Mouse (Mus musculus) heart, embryonic 13.5 days (tissue): ENCODE data around the gene Apba1. TPM values are rescaled to one million over a fixed set of nuclear protein-coding genes. Genes with fewer than 3 reads are reported as not detected.

Experiments used
- ATAC-seq: fragments of 200-750 bp; cut with Nextera tagmentation; 2 replicates; pipeline ENCODE4 v1.8.0; 2017; ENCODE audit warnings: moderate TSS enrichment; ENCODE audit not compliant: insufficient number of reproducible peaks, low FRiP score, low TSS enrichment; ENCODE audit errors: extremely low read depth
- H3K27ac ChIP-seq: fragments of 300-500 bp; sonication (generic); replicated peaks from 2 replicates; pipeline ENCODE4 v1.5.1; 2015; ENCODE audit warnings: moderate library complexity, mild to moderate bottlenecking, inconsistent platforms
- H3K27me3 ChIP-seq: fragments of 300-500 bp; sonication (generic); replicated peaks from 2 replicates; pipeline ENCODE4 v1.6.1; 2015; ENCODE audit warnings: mild to moderate bottlenecking, inconsistent platforms
- H3K36me3 ChIP-seq: fragments of 300-500 bp; sonication (generic); 2 replicates; pipeline ENCODE4 v1.6.1; 2015; ENCODE audit warnings: mild to moderate bottlenecking, inconsistent platforms
- H3K4me1 ChIP-seq: fragments of 300-500 bp; sonication (generic); 2 replicates; pipeline ENCODE4 v1.6.1; 2015; ENCODE audit warnings: inconsistent platforms
- H3K4me2 ChIP-seq: fragments of 300-500 bp; sonication (generic); 2 replicates; pipeline ENCODE4 v1.6.1; 2015; ENCODE audit warnings: inconsistent platforms, mild to moderate bottlenecking, moderate library complexity
- H3K4me3 ChIP-seq: fragments of 300-500 bp; sonication (generic); 2 replicates; pipeline ENCODE4 v1.5.1; 2015; ENCODE audit warnings: moderate library complexity, mild to moderate bottlenecking, inconsistent platforms
- H3K9ac ChIP-seq: fragments of 300-500 bp; sonication (generic); 2 replicates; pipeline ENCODE4 v1.6.1; 2015; ENCODE audit warnings: inconsistent platforms, mild to moderate bottlenecking, moderate library complexity
- H3K9me3 ChIP-seq: fragments of 300-500 bp; sonication (generic); 2 replicates; pipeline ENCODE4 v1.6.1; 2016; ENCODE audit warnings: inconsistent platforms
- WGBS: fragments of 180-500 bp; shearing (Covaris S2); methylation state at CpG from one replicate; pipeline ENCODE4 v1.1.7; 2015; ENCODE audit warnings: mixed read lengths; 5-methylcytosine and 5-hydroxymethylcytosine counted together
- polyA plus RNA-seq: library from polyadenylated mRNA; unstranded; fragments of >200 nt; fragmentation: Nextera tagmentation; extraction: Ambion mirVana; gene quantifications from 2 replicates; pipeline ENCODE4 v1.2.1, GENCODE M21; 2015

The Apba1 gene
- polyA plus RNA-seq, 1 experiment from 2014 or later: 0.33 TPM

DNA sequence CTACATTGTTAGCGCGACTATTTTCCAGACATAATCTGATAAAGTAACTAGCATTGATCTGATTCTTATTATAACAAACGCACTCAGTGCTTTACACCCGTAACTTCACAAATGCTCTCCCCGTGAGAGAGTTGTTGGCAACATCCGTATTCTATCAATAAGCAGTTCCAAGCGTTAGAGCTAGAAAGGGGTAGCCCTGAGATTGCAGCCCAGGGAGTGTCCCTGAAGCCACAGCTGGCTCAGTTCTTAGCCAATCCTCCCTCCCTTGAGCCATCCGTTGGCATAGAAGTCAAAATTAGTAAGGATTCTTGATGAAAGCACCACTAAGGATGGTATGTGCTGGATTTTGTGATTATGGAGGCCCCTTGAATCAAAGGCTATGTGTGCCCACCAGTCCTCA is 48.7 kb downstream of the Apba1 start:
- Histone ChIP-seq H3K27ac (no peak overlapping the region; the same call in 1 of the 2 replicates), H3K9ac (no peak overlapping the region), H3K4me1 (peaks cover 19% of the 10 kb centered on the region), H3K4me3 (no peak overlapping the region), H3K9me3 (no peaks in the 10 kb centered on the region), H3K36me3 (no peaks in the 10 kb centered on the region), H3K4me2 (no peak overlapping the region), H3K27me3 (no peaks in the 10 kb centered on the region)
- WGBS: 46% methylated on average over 8 of the region's 8 CpGs
- ATAC-seq: no peak

DNA sequence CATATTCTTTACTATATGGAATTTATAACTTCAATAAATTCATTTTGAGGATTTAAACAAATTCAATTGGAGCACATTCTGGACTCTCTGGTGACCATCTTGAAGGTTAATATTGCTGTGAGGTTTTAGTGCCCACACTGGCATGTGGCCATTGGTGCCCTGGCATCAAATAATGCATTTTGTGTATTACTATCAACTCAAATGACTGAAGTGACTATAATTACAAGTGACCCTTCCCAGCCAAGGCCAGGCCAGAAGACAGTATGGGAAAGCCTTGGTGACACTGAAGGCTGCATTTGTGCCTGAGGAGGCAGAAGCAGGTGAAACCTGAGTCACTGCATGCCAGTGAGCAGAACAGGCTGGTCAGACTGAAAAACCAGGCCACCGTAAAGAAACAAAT is 50.5 kb downstream of the Apba1 start:
- Histone ChIP-seq H3K27ac (no peak overlapping the region), H3K4me2 (no peak overlapping the region), H3K4me3 (no peak overlapping the region), H3K27me3 (no peaks in the 10 kb centered on the region), H3K36me3 (no peaks in the 10 kb centered on the region), H3K9ac (no peak overlapping the region), H3K9me3 (no peaks in the 10 kb centered on the region), H3K4me1 (peaks cover 22% of the 10 kb centered on the region)
- 94% methylated on average over 1 of the region's 1 CpGs for WGBS
- ATAC-seq: no peak

DNA sequence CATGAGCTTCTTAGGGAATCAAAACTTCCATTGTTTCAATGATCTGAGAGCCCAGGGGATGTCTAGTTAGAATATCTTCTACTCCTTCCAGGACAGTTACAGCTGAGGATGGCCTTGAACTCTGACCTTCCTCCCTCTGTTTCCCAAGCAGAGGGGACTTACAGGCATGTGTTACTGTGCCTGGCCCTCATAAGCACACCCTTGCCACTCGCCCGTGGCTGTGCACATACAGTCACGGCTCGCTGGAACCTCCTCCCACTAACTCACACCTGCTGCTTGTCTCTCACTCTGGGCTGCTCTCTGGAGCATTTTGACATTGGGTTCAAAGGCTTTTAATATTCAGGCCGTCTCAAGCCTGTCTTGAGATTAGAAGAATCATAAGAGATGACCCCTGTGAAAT is 51.8 kb downstream of the Apba1 start:
- Histone ChIP-seq H3K27ac (no peak overlapping the region), H3K4me1 (peaks cover 22% of the 10 kb centered on the region), H3K9me3 (no peaks in the 10 kb centered on the region), H3K4me2 (no peak overlapping the region), H3K4me3 (no peak overlapping the region), H3K36me3 (no peaks in the 10 kb centered on the region), H3K9ac (no peak overlapping the region), H3K27me3 (no peaks in the 10 kb centered on the region)
- WGBS: 75% methylated on average over 5 of the region's 5 CpGs
- no peak for ATAC-seq

DNA sequence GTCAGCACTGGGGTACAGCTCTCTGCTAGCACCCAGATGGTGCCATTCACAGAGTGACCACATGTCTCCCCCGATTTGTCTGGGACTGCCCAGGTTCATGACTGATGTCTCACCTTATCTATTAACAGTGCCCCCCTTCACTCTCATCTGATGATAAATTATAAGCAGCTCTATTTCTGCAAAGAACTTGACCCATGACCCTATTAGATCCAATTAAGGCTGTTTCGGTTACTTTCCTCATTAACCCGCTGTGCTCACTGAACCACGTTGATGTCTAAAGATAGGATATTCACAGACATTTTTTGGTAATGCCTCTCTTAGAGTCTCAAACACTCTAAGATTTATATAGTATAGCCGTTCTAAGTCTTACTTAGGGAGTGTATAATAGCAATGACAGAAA is 52.3 kb downstream of the Apba1 start:
- H3K36me3 ChIP-seq: no peaks in the 10 kb centered on the region
- no peak overlapping the region for H3K27ac ChIP-seq
- no peak for ATAC-seq
- peaks cover 22% of the 10 kb centered on the region for H3K4me1 ChIP-seq
- H3K4me3 ChIP-seq: no peak overlapping the region
- H3K9me3 ChIP-seq: no peaks in the 10 kb centered on the region
- H3K4me2 ChIP-seq: no peak overlapping the region
- no peak overlapping the region for H3K9ac ChIP-seq
- no peaks in the 10 kb centered on the region for H3K27me3 ChIP-seq
- 83% methylated on average over 5 of the region's 5 CpGs for WGBS

DNA sequence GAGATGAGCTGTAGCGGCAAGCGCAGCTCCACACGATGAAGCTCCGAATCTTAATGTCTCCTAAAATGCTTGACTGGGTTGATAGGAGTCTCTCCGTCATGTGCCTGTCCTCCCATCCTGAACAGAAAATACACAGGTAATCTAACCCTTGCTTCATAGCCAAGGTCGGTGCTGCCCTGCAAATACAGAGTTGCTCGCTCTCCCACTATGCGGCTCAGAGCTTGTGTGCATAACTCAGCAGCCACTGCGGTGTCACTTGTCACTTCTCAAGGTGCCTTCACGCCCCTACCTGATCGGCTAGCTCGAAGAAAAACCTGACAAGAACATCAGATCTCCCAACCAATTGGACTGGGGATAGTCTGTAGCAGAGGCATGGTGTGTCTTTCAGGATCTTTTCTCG is 58.1 kb downstream of the Apba1 start:
- Histone ChIP-seq H3K9me3 (no peaks in the 10 kb centered on the region), H3K27ac (no peak overlapping the region), H3K9ac (no peak overlapping the region), H3K4me1 (peaks cover 3% of the 10 kb centered on the region; the same call in 1 of the 2 replicates), H3K4me2 (no peak overlapping the region), H3K36me3 (no peaks in the 10 kb centered on the region), H3K4me3 (no peak overlapping the region), H3K27me3 (no peaks in the 10 kb centered on the region)
- no peak for ATAC-seq
- WGBS: 78% methylated on average over 13 of the region's 13 CpGs

DNA sequence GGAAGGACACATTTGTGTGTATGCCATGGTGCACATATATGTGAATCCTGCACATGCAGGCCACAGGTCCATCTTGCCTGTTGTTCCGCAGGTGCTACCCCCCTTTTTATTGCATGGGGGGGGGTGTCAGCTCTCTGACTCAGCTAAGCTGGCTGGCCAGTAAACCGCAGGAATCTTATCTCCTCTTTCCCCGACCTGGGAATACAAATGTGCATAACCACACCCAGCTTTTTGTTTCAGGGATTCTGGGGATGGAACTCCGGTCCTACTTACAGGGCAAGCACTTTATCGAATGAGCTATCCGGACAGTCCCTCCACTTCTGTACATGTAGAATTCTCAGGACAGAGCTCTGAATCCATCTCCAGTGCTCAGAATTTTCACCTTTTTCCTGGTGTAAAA is 58.5 kb downstream of the Apba1 start:
- 61% methylated on average over 6 of the region's 6 CpGs for WGBS
- Histone ChIP-seq H3K4me3 (no peak overlapping the region), H3K4me2 (no peak overlapping the region), H3K9me3 (no peaks in the 10 kb centered on the region), H3K9ac (no peak overlapping the region), H3K27ac (no peak overlapping the region), H3K27me3 (no peaks in the 10 kb centered on the region), H3K36me3 (no peaks in the 10 kb centered on the region), H3K4me1 (peaks cover 3% of the 10 kb centered on the region; the same call in 1 of the 2 replicates)
- no peak for ATAC-seq

DNA sequence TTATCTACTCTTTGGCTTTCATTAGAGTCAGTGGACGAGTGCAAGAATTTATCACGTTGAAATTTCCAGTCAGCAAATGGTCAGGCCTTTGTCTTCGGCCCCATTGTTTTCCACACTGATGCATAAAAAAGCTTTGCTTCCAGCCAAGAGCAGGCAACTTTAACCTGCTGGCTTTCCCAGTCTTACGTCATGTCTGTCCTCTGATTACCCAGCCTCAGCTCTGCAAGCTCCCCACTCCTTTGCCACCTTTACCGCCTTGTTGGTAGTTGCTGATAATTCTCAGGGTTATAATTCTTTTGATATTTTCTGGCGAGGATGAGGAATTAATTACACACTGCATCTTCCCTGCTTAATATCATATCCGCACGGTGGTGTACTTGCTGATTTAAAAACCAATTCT is 61.2 kb downstream of the Apba1 start:
- no peaks in the 10 kb centered on the region for H3K27me3 ChIP-seq
- ATAC-seq: no peak
- H3K27ac ChIP-seq: no peak overlapping the region
- H3K36me3 ChIP-seq: no peaks in the 10 kb centered on the region
- 57% methylated on average over 8 of the region's 8 CpGs for WGBS
- H3K4me1 ChIP-seq: no peaks in the 10 kb centered on the region
- H3K4me3 ChIP-seq: no peak overlapping the region
- H3K4me2 ChIP-seq: no peak overlapping the region
- H3K9me3 ChIP-seq: no peaks in the 10 kb centered on the region
- H3K9ac ChIP-seq: no peak overlapping the region

DNA sequence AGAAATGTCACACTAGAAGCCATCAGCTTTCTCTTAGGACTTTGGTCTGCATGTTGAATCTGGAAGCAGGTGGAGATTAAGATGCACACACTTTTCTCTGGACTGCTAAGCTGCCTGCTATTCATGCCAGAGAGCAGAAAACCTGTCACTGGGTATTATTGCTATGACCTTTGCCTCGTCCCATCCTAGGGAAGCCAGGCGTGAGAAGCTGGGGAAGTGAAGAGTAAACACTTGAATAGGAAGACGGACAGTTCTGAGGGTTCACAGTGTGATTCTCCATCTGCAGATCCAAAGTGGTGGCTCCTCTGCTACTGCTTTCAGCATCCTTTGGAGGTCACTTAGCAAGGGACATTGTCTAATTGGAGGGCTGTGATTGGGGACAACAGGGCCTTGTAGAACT is 63.8 kb downstream of the Apba1 start:
- Histone ChIP-seq H3K4me3 (no peak overlapping the region), H3K27me3 (no peaks in the 10 kb centered on the region), H3K27ac (no peak overlapping the region), H3K36me3 (no peaks in the 10 kb centered on the region), H3K9me3 (no peaks in the 10 kb centered on the region), H3K4me2 (no peak overlapping the region), H3K4me1 (no peaks in the 10 kb centered on the region), H3K9ac (no peak overlapping the region)
- no peak for ATAC-seq
- 57% methylated on average over 3 of the region's 3 CpGs for WGBS

DNA sequence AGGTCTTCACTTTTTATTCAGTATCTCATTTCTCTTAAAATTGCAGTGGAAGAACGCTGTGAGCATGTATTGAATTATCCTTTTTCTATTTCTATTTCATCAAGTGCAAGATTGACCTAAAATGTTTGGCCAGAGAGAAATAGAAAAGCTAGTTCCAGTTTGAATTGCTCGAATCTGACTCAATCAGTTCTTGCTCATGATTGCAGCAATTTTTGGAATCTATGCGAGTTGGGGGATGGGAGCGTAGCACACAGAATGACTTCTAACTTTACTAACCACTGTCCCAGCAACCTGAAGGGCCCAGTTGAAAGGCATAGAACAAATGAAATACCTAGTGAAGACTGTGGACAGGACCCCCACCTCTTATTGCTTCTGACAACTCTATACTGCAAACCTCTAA is 64.8 kb downstream of the Apba1 start:
- no peak for ATAC-seq
- H3K27ac ChIP-seq: no peak overlapping the region
- 81% methylated on average over 4 of the region's 4 CpGs for WGBS
- no peak overlapping the region for H3K9ac ChIP-seq
- H3K36me3 ChIP-seq: no peaks in the 10 kb centered on the region
- H3K4me2 ChIP-seq: no peak overlapping the region
- H3K4me1 ChIP-seq: no peaks in the 10 kb centered on the region
- no peaks in the 10 kb centered on the region for H3K9me3 ChIP-seq
- H3K27me3 ChIP-seq: no peaks in the 10 kb centered on the region
- H3K4me3 ChIP-seq: no peak overlapping the region

DNA sequence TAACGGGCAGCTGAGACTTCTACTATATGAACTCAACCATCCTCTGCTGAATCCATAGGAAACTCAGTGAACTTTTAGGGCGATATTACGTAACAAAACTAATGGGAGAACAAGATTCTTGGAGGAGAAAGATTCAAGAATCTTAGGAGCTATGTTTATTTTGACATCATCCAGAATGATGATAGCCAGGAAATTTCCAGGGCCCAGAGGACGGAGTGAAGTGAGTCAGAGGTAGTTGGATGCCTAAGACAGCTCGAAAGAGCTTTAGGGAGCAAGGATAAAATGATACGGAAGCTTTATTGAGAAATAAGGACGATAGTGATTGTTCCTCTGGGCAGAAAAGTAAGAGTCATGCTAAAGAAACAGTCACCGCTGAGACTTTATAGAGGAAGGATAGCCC is 67.6 kb downstream of the Apba1 start:
- 76% methylated on average over 8 of the region's 8 CpGs for WGBS
- no peaks in the 10 kb centered on the region for H3K27me3 ChIP-seq
- no peaks in the 10 kb centered on the region for H3K9me3 ChIP-seq
- no peaks in the 10 kb centered on the region for H3K36me3 ChIP-seq
- no peak overlapping the region for H3K4me3 ChIP-seq
- no peak for ATAC-seq
- H3K4me1 ChIP-seq: peaks cover 4% of the 10 kb centered on the region; the same call in 1 of the 2 replicates
- H3K4me2 ChIP-seq: no peak overlapping the region
- no peak overlapping the region for H3K27ac ChIP-seq
- no peak overlapping the region for H3K9ac ChIP-seq

DNA sequence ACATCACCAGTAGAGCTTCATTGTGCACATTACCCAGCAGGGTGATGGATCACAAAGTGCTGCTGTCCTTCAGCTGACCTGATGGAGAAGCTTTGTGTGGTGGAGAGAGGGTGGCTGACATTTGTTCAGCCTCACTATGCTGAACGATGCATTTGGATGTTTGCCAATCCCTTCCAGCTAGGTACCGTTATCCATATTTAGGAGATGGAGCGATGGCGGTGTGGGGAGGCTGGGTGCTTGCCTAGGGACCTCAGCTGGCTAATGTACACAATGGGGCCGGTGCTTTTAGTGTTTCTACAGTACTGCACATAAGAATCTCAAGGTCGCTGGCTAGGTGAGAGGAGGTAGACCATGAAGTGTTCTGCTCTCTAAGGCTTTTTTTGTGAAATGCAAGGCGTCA is 72.1 kb downstream of the Apba1 start:
- peaks cover 17% of the 10 kb centered on the region for H3K4me1 ChIP-seq
- WGBS: 51% methylated on average over 7 of the region's 7 CpGs
- no peak for ATAC-seq
- no peaks in the 10 kb centered on the region for H3K27me3 ChIP-seq
- no peak overlapping the region for H3K4me3 ChIP-seq
- no peak overlapping the region for H3K4me2 ChIP-seq
- no peak overlapping the region for H3K27ac ChIP-seq
- H3K9me3 ChIP-seq: no peaks in the 10 kb centered on the region
- no peaks in the 10 kb centered on the region for H3K36me3 ChIP-seq
- no peak overlapping the region for H3K9ac ChIP-seq

DNA sequence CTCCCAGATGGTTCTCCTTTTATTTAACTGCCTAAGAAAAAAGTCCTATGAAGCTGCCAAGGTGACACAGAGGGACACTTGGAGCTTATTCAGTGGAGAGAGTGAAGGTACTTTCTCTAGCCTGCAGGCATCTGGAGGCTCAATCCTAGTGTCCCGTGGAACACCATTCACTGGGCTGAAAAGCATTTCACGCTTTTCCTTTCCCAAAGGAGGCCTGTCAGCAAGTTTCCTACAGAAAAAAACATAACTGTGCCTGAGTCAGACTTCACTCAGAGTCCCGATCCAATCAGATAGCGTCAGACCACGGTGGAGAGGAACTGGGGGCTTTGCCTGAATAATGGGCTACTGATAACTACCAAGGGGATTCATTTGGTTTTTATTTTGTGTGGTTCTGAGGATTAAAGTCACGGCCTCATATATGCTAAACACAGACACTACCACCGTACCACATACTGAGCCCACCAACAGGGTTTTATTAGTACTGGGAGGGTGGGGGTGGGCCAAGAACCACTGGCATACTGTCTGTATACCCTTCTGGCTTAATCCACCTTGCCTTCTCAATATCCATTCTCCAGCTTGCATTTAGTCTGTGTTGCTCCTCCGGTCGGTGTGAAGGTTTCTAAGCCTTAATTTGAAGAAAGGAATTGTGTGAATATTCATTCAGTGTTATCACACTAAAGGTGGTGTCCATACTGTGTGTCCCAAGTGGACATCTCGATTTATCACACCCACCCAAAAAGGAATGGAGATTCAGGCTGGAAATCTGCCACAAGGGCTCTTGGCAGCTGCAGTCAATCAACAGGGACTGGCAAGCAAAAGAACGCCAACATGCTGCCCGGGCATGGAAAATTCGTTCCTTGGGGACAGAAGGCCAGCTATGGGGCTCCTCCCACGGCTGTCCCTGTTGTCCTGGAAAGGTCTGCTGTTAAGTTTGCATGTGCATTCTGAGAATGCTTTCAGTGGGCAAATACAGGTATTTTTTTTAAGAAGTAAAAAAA is 75.3 kb downstream of the Apba1 start:
- no peaks in the 10 kb centered on the region for H3K36me3 ChIP-seq
- H3K4me2 ChIP-seq: no peak overlapping the region
- H3K27ac ChIP-seq: no peak overlapping the region
- no peaks in the 10 kb centered on the region for H3K9me3 ChIP-seq
- H3K27me3 ChIP-seq: no peaks in the 10 kb centered on the region
- H3K9ac ChIP-seq: no peak overlapping the region
- 50% methylated on average over 14 of the region's 14 CpGs for WGBS
- H3K4me1 ChIP-seq: peaks cover 20% of the 10 kb centered on the region
- no peak for ATAC-seq
- H3K4me3 ChIP-seq: no peak overlapping the region
